Mouse (Mus musculus) lung, postnatal 4 days (tissue): ENCODE results near the gene Slc4a1.

ENCODE experiments used
- DNase-seq, 2 experiments: peaks; one replicate each; pipeline ENCODE4 v3.0.0; 2021

Slc4a1 gene

DNA sequence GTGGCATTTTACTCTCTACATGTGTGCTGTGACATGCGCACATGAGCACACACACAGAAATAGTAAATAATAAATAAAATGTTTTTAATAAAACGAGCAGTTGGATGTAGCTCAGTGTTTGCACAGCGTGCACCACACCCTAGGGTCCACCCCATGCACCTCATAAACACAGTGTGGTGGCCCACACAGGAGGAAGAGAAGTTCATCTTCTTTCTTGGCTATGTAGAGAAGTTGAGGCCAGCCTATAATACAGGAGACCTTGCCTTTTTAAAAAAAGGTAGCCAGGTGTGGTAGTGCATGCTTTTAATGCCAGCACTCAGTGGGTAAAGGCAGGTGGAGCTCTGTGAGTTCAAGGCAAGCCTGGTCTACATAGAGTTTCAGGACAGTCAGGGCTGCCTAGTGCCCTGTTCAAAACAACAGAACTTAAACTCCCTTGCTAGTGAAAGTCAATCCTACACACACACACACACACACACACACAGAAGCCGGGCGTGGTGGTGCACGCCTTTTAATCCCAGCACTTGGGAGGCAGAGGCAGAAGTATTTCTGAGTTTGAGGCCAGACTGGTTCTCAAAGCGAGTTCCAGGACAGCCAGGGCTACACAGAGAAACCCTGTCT lies 8.2 kb upstream of the Slc4a1 start:
- no peak for DNase-seq

DNA sequence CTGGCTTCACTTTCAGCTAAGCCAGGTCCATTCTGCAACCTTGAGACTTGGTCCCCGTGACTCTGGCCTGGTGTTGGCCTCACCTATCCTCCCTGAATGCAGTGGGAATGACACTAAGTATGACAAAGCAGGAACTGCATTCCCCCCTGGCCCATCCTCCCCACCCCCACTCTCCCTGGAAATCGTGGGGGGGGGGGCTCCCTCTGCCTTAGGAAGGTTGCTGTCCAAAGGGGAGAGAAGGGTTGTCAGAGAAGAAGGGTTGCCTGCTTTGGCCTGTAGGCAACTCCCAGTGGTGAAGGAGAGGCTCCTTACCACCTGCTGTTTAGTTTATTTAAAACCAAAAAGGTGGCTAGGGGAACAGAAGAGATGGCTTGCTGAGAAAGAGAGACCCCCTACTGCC lies 7.6 kb upstream of the Slc4a1 start:
- DNase-seq = no peak

DNA sequence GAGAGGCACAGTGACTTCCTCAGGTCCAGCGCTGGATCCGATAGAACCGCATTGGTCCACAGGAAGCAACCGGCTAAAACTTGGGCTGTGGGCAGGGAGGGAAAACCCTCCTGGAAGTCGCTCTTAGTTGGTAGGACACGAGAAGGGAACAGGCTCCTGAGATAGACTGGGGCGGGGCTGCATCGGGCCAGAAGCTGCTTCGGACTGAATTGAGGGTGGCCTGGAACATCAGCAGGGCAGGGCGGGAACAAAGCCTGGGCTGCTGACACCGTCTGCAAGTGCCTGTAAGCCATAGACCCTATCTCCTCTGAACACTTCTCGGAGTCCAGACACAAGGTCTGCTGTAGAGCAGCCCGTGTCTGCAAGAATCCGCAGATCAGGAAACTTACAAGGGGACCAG lies 6.9 kb upstream of the Slc4a1 start:
- no peak for DNase-seq

DNA sequence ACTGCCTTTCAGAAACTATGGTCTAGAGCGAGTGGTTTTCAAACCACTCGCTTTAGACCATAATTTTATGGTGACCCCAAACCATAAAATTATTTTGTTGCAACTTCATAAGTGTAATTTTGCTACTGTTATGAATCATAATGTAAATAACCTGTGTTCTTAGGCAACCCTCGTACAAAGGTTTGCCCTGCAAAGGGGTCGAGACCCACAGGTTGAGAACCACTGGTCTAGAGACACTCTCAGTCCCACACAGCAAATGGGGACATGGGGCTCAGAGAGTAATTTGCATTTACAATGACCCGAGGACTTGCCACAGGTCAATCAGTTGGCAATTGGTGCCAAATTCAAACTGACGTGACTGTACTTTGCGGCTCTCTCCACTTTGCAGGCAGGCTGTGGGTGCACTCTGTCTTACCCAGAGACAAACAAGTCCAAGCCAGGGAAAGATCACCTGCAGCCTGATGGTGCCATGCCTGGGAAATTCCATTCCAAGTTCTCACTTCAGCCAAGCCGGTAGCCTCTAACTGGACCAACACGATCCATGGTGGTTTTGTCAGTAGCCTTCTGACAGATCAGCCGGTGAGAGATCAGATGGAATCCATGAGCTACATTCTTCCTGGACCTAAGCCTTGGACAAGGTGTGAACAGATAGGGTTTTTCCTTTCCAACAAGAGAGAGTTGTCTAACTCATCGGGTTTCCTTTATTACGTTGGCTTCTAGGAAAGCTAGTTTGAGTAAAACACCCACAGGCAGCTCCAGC lies 6.1 kb upstream of the Slc4a1 start:
- no peak for DNase-seq

DNA sequence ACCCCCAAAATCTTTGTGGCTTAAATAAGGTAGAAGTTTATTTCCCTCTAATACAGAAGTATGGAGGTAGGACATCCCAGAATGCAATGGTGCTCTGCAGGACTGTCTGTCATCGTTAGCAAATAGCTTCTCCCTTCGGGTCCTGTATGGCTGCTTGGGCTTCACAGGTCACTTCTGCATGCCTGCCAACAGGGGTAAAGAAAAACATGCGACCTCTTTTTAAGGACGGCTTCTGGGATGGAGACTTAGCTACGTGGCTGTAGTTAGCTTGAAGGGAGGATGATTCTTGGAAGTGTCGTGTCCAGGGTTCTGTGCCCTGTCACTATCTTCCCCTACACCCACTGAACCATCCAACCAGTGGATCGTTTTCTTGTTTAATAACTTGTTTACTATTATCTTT lies 4.3 kb upstream of the Slc4a1 start:
- no peak for DNase-seq

DNA sequence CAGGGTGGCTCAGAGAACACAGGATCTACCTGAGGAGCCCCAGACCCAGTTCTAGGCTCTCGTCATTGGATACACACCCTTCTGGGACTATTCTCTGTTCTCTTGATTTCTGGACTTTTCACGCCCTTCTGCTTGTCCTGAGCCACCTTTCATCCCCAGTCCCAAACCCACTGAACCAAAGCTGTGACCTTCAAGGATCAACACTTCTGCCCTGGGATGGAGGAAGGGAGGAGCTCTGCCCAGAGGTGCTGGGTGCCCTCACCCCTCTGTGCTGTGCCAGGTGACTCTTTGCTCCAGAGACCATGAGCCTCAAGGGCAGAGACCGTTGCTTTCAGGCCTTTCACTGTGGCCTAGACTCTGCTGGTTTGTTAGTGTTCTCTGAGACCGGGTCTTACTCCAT lies 3.3 kb upstream of the Slc4a1 start:
- DNase-seq = no peak

DNA sequence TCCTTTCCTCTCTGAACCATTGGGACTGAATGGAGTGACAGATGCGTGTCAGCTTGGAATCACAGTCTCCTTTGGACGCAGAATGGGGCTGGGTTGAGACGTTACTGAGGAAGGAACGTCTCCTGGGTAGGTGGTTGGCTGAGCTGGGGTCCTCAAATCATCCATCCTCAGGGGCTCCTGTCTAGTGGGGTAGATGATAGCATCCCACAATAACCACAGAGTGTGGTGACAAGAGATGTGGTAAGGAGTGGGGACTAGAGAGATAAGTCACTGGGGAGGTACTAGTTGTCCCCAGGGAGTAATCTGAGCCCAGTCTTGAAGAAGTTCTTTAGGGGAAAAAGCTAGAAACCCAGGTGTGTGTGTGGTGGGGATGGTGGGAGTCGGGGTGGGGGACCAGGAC lies 2.3 kb upstream of the Slc4a1 start:
- no peak for DNase-seq

DNA sequence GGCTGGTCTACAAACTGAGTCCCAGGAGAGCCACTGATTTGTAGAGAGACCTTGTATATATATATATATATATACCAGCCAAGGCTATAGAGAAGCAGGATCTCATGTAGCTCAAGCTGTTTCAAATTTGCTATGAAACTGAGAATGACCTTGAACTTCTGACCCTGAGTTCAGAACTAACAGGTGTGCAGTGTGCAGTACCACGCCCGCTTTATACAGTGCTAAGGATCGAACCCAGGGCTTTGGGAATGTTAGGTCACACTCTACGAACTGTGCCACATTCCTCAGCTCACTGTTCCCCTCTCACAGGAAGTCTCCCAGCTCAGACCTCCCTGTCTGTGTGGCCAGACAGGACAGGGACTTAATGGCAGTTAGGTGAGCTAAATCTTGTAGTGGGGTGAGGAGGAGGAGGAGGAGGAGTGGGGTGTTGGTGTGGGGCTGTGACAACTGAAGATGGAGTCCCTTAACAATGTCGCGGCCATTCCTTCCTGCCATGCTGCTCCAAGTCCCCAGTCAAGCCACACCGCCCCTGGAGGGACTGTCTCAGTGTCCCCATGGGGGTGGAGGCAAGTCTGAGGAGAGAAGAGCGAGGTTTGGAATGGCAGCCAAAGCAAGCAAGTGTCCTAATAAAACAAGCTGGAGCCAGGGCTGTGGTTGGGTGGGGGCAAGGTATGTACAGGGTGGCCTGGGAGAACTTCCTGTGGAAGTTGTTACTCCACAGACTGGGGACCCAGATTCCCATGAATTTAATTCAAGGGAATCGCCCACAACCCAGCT lies 1.7 kb upstream of the Slc4a1 start:
- no peak for DNase-seq

DNA sequence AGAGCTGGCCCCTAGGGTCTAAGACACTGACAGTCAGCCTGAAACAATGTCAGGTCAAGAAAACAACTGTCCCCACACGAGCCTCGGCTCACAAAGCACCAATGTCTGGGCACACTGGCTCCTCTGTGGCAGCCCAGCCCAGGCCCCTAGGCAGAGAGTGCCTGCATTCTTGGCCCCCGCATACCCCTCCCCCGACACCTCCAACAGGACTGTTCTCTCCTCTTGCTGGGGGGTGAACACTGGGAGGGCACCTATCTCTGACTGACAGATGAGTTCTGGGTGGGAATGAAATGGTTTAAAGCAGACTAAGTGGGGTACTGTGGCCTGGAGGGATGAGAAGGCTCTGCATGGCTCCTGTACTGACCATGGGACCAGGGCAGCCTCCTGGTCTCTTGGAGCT lies 304 bp downstream of the Slc4a1 start:
- no peak for DNase-seq

DNA sequence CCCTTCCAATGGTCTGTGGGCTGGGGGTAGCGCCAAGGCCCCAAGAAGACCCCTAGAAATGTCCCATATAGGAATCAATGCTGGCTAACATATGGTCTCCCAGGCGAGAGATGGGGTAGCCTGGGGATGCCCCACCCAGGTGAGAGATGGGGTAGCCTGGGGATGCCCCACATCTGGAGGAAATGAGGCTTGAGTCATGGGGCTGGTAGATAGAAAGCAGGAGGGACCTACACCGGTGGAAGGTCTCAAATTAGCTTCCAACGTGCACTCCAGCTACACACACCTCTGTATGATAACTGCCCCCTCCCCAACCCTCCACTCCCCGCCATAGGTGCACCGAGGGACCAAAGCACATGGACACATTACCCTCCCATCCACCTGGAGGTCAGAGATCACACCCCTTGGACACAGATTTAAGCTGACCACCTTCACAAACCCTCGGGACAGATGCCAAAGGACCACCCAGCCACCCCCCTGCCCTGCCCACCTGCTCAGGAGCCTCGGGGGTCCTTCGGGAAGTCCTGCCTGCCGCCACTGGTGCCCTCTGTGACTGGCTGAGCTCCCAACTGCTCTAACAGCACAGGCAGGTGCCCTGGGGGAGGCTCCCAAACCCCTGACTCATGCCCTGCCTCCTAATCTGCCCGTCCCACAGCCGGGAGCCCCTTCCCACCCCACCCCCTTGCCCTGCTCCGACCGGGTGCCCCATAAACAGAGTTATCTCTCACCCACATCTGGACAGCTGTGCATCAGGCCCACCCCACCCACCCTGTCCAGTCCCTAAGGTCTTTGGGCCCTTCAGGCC lies 1.2 kb downstream of the Slc4a1 start:
- DNase-seq = no peak

DNA sequence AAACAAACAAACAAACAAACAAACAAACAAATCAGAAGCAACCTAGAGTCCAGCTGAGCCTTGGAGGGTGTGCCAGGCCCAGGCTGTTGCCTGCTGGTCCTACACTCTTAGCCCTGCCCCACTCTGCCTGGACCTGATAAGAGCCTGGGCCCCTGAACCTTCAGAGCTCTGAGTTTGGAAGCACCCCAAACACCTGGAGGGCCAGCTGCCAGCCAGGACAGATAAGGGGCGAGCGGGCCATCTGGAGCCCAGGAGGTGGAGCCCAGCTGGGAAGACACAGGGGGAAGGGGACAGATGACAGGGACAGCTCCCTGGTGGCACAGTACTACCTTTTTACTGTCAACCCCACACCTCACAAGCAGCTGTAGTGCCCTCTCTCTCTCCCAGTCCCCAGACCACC lies 2.4 kb downstream of the Slc4a1 start:
- no peak for DNase-seq

DNA sequence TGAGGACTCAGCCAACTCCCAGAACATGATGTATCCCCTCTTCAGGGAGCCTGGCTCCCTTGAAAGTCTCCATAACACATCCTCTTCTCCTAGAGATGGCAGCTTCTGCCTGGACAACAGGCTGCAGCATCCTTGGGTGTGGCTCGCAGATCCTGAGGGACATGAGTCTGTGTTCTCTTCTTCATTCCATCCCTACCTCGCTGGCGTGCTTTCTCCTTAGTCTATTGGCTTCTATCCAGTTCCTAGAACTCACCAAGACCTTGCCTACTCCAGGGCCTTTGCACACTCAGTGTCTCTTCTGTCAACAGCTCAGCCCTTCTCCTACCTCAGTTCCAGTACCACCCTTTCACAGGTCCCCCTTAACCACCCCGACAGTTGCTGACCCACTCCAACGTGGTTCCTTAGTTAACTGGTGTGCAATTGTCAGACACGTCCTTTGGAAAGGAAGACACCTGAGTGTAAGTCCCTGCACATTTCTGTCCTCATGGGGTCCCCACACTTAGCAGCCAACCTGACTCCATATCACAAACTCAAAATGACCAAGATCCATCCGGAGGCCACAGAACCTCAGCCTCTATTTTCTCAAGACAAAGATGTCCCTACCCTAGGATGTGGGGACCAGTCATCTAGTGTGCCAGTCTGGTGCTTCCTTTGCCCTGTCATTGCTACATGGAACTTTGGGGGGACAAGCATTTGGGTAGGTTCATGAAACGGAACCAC lies 4.1 kb downstream of the Slc4a1 start:
- DNase-seq = no peak

DNA sequence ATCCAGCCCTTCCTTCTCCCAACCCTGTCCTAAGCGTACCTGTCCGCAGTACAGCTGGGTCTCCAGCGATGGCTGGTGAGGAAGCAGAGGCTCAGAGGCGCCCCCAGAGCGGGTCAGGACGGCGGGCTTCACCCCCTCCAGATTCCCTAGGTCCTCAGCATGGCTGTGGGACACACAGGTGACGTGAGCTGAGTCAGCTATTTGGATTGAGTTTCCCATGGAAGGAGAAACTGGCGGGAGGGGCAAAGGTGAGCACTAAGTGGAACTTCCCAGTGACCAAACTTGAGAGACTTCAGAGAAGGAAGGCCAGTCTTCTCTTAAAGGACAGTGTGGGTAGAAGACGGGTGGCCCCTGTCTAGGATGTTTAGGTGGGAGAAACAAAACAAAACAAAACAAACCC lies 7.6 kb downstream of the Slc4a1 start:
- no peak for DNase-seq

DNA sequence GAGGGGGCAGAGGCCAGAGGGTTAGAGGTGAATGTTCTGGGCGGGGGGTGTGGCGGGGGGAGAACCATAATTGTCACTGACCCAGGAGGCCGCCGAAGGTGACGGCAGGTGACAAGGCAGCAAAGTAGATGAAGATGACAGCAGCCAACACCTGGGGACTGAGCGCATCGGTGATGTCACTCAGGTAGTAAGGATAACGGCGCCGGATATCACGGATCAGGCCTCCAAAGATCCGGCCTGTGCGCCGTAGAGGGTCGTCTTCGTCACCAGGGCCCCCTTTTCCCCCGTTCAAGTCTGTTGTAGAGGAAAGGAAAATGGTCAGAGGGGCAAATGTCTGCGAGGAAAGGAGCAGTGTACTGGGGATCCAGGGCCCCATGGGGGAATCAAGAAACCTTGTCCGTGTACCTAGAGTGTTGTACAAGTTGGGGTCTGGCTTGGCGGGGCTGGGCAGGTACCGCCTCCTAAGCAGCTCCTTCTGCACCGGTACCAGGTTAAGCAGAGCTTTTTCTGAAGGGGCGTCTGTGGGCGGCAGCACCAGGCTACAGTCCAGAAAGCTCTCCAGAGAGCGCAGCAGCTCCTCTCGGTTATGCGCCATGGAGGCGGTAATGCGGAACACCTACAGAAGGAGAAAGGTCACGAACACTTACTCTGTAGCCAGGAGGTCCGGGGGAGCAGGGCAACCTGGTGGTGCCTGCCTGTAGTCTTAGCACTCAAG lies 9.2 kb downstream of the Slc4a1 start:
- DNase-seq = no peak

DNA sequence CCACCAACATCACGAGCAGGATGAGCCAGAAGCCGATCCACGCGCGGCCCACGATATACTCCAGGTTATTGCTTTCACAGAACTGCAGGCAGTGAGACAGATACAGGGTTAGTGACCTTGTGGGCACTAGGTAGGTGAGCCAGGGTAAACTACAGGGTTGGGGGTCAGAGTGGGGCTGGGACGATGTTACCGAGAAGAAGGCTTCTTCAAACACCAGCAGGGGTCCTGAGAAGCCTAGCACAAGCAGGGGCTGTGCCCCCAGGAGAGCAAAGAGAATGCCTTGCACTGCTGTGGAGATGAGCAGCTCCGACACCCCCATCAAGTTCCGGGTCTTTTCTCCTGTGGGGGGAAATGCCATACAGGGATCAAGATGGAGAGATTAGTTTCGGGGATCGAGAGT lies 9.8 kb downstream of the Slc4a1 start:
- DNase-seq = no peak

DNA sequence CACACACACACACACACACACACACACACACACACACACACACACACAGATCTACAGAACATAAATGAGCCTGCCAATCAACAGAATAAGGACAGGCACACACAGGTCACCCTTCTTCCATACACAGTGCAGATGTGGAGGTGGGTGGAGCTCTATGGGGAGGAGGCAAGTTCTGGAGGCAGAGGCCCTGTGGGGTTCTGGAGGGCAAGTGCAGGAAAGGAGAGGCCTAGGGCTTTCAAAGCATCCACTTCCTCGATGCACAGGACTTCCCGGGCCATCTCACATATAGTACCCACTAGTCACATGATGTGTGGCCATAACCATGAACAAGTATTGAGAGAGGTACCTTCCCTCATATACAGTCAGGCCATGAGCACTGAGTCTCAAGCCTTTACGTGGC lies 10.5 kb downstream of the Slc4a1 start:
- DNase-seq = no peak

DNA sequence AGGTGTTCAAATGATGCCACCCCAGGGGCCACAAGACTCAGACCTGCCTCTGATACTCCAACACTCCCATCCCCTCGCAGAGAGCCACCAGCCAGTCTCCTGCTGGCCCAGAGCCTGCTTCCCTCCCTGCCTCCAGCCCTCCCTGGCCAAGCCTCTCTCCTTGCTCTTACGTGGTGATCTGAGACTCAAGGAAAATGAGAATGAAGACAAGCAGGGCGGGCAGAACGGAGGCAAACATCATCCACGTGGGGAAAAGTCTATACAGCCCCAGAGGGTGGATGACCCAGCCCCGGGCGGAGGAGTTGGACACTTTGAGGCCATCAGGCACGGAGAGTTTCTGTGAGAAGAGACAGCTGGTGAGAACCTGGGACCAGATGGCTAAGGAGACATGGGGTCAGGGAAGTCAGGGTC lies 13.0 kb downstream of the Slc4a1 start:
- DNase-seq = no peak

DNA sequence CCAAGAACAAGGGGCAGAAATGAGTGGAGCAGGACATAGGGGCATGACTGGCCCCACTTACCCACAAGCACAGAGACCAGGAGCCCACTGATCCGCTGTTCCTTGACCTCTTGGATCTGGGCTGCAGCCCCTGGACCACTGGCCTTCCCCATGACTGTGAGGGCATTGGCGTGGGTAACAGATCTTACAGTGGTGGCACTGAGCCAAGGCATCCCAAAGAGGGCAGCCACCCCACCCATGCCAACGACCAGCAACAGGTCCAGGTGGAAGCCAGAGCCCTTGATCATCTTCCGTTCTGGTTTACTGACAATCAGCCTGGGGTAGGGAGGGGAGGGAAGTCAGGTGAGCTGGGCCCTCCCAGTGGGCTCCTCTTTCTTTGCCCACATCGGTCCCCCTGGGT lies 13.6 kb downstream of the Slc4a1 start:
- DNase-seq = no peak

DNA sequence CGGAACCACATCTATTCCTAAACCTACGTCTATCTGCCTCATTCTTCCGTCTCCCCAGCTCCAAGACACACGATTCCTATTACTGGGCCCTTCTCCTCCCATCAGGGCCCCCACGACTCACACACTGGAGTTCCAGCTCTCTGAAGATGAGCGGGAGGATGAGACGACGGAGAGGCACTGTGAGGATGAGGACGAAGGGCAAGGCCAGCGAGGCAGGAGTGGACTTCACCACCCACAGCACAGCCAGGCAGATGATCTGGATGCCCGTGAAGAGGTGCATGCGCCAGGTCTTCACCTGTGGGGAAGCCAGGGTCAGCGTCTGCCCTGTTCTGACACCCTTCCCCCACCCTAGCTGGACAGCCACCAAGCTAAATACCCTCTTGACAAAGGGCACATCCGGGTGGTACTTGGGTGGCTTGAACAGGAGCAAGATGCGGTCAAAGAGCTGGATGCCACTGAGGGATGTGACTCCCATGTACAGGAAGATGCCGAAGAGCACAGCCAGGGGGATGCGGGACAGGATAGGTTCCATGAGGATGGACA lies 15.0 kb downstream of the Slc4a1 start:
- no peak for DNase-seq

DNA sequence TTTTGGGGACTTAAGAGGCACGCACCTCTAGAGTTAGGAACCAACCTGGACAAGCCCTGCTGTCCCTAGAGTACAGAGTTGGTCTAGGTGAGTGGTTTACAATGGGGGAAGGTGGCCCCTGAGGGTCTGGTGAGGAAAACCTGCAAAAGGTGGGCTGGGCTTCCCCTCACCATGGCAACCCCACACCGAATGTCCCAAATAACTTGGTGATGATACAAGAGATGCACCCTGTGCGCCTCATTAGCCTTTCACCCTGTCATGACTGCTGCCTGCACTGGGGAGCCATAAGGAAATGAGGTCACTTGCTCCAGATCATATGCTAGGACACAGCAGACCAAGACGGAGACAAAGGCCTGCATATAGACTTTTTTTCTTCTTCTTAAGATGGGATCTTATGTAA lies 15.6 kb downstream of the Slc4a1 start:
- no peak for DNase-seq

DNA sequence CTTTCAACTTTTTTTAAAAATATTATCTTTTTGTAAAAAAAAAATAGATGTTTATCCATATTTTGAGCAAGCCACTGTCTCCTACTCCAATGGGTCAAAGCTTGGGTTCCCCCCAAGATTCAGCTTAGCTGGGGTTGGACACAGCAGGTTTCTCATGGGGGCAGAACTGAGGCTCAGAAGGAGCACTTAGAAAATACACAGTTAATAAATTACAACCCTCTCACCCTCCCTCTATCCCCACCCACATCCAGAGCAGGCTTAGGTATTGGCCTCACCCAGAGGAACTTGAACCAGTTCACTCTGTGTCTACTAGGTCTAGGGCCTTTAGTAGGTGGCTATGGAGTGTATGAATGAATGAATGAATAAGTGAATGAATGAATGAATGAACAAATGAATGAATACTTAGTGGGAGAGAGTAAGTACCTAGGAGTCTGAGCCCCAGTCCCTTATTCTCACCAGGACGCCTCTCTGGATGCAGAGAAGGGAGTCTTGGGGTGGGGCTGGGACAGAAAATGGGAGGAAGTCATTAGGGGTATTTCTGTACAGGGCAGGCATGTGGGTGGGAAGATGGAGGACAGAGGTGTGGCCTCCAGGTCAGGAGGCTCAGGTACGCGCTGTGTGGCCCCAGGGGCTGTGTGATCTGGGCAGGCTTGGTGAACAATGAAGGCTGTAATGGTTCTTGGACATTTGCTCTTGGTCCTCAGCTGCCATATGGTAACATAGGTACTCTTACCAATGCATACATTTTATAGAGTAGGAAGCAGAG lies 16.6 kb downstream of the Slc4a1 start:
- DNase-seq = no peak
